Mouse (Mus musculus) erythroblast, embryonic 14.5 days (primary cell): Measurements from ENCODE around the gene Pde8b. TPM values are rescaled to one million over a fixed set of nuclear protein-coding genes. Genes with fewer than 3 reads are reported as not detected.

Experiments used
- H3K27me3 ChIP-seq: 2 replicates; pipeline ENCODE4 v1.6.1; 2012; ENCODE audit warnings: inconsistent platforms; ENCODE audit not compliant: control insufficient read depth
- H3K36me3 ChIP-seq: 2 replicates; pipeline ENCODE4 v1.6.1; 2012; ENCODE audit warnings: mild to moderate bottlenecking, inconsistent platforms; ENCODE audit not compliant: control insufficient read depth
- H3K4me1 ChIP-seq: 2 replicates; pipeline ENCODE4 v1.6.1; 2012; ENCODE audit warnings: inconsistent platforms; ENCODE audit not compliant: control insufficient read depth
- H3K4me3 ChIP-seq: replicated peaks from 2 replicates; pipeline ENCODE3; 2012; ENCODE audit warnings: moderate library complexity, mild to moderate bottlenecking, inconsistent platforms
- H3K9me3 ChIP-seq: 2 replicates; pipeline ENCODE4 v1.6.1; 2012; ENCODE audit warnings: low read length, inconsistent platforms, mixed read lengths; ENCODE audit not compliant: control insufficient read depth
- GATA1 ChIP-seq: IDR thresholded peaks from 2 replicates; pipeline ENCODE4 v1.6.1; 2012; ENCODE audit warnings: low read length, inconsistent platforms, mixed read lengths
- TAL1 ChIP-seq: IDR thresholded peaks from 3 replicates; pipeline ENCODE4 v1.6.1; 2012; ENCODE audit warnings: low read length, inconsistent platforms, mixed read lengths
- polyA plus RNA-seq: library from polyadenylated mRNA; stranded (reverse); fragments of >175 nt; gene quantifications from 2 replicates; pipeline ENCODE4 v1.2.3, GENCODE M21; 2012

Pde8b gene
- polyA plus RNA-seq, 1 experiment: 0.01 TPM

DNA sequence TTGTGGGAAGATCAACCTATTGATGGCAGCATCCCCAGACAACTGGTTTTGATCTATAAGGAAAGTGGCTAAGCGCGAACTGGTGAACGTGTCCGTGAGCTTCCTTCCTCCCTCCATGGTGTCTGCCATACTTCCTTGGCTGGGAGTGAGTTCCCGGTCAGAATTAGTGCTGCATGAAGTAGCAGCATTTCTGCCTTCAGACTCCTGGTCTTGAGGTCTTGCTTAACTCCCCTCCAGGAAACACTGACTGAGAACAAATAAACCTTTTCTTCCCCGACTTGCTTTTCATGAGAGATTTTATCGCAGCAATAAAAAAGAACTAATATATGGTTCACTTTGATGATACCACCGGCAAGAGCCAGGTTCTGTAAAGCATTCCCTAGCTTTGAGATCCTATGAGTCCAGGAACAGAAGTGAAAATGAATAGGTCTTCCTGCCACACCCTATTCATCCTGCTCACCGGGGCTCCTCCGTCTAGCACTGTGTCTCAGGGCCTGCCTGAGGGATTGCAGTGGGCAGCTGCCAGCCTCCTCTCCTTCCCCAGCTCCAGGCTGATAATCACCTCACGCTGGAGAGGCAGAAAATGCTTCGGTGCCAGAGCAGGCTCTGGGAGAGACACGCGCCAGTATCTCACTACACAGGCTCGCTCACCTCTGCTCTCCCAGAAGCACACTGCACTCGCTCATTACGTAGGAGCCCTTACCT lies 217.9 kb downstream of the Pde8b start:
- no peak overlapping the region for H3K4me3 ChIP-seq
- H3K4me1 ChIP-seq: no peaks in the 10 kb centered on the region
- peaks cover 8% of the 10 kb centered on the region for H3K9me3 ChIP-seq
- TF ChIP-seq TAL1: no peak
- TF ChIP-seq GATA1: no peak
- no peaks in the 10 kb centered on the region; the same call in 1 of the 2 replicates for H3K36me3 ChIP-seq
- H3K27me3 ChIP-seq: no peaks in the 10 kb centered on the region

DNA sequence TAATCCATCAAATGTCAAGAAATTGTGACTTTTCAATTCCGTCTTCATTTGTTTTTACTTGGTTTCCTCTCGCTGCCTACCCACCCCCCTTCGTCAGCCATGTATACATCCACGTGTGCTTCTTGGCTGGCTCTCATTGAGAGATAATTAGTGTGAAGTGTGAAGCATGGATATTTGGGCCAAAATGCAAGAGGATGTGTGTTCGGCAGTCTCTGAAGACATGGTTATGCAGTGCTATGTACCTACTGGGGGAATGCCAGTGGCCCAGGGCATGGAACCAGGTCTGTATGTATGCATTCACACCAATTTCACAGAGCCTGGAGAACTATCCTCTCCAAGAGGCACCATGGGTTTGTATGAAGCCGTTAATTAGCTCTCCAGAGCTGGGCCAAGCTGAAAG lies 219.3 kb downstream of the Pde8b start:
- TF ChIP-seq TAL1 (no peak), GATA1 (no peak)

DNA sequence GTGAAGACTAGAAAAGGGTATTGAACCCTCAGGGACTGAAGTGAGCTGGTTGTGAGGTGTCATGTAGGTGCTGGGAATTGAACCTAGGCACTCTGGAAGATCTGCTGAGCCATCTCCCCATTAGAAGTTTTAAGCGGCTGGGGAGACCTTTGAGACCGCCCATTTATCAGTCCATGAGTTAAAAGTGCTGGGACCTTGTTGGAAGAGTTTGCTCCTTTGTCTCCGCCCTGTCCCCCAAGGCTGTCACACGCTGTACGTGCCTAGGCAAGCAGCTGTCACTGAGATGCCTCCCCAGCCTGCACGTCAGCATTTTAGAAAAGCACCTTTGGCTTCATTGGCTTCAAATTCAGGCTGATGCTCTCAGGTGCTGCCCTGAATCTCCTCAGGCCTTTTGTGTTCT lies 229.9 kb downstream of the Pde8b start:
- Histone ChIP-seq H3K36me3 (no peaks in the 10 kb centered on the region), H3K4me3 (no peak overlapping the region), H3K9me3 (no peaks in the 10 kb centered on the region), H3K4me1 (no peaks in the 10 kb centered on the region), H3K27me3 (no peaks in the 10 kb centered on the region)
- TF ChIP-seq TAL1: no peak
- TF ChIP-seq GATA1: no peak

More for the DNA sequence above, 219.3 kb downstream of the Pde8b start:
- peaks cover 8% of the 10 kb centered on the region for H3K9me3 ChIP-seq
- H3K4me3 ChIP-seq: no peak overlapping the region
- H3K36me3 ChIP-seq: no peaks in the 10 kb centered on the region; the same call in 1 of the 2 replicates
- H3K4me1 ChIP-seq: no peaks in the 10 kb centered on the region
- no peaks in the 10 kb centered on the region for H3K27me3 ChIP-seq

DNA sequence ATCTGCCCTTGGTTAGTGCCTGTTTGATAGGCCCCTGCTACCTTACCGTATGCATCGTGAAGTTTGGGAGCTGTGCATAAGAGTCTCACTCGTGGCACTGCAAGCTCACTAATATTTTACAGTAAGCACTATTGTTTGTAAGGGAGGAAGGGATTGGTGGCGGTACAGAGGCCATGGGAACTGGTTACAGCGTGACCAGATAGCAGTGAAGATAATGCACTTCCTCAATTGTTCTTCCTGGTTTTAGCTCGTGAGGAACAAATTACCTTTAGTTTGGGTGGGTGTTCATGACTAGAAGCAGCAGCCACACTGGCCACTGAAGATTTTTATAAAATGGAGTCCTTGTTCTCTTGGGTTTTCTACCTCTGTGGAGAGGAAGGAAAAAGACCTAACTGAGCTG lies 230.8 kb downstream of the Pde8b start:
- TF ChIP-seq TAL1 (no peak), GATA1 (no peak)
- no peak overlapping the region for H3K4me3 ChIP-seq
- H3K36me3 ChIP-seq: no peaks in the 10 kb centered on the region
- H3K4me1 ChIP-seq: no peaks in the 10 kb centered on the region
- no peaks in the 10 kb centered on the region for H3K9me3 ChIP-seq
- H3K27me3 ChIP-seq: no peaks in the 10 kb centered on the region

DNA sequence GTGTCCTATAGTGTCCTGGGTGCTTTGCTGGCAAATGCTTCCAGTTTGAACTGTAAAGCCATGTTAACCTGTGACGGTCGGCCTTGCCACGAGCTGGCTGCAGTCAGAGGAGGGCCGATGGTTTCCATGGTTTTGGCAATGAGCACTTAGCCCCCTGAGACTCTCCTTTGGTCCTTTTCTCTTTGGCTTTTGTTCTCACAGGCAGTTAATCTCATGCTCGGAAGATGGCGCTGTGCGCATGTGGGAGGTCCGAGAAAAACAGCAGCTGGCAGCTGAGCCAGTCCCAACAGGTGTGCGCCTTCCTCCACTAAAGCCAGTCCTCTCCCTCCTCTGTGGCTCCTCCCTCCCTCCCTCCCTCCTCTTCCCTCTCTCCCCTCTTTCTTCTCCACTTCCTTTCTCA lies 232.2 kb downstream of the Pde8b start:
- H3K4me1 ChIP-seq: no peaks in the 10 kb centered on the region
- TF ChIP-seq GATA1: no peak
- no peaks in the 10 kb centered on the region for H3K9me3 ChIP-seq
- H3K36me3 ChIP-seq: no peaks in the 10 kb centered on the region
- H3K4me3 ChIP-seq: no peak overlapping the region
- no peaks in the 10 kb centered on the region for H3K27me3 ChIP-seq

DNA sequence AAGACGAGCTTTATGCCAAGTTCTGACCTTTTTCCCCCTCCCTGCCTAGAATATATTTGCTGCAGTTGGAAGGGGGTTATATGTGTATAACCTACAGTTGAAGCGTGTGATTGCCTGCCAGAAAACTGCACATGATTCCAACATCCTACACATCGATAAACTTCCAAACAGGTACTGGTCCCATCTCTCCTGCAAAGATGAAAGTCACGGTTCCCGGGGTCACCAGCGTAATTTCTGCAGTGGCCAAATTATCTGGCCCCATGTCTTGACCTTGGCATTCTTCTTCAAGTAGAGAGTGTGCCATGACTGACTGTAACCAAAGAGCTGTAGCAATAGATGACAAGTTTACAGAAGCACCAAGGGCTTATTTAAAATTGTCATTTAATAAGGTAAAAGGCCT lies 232.9 kb downstream of the Pde8b start:
- Histone ChIP-seq H3K4me1 (no peaks in the 10 kb centered on the region), H3K27me3 (no peaks in the 10 kb centered on the region), H3K4me3 (no peak overlapping the region), H3K36me3 (no peaks in the 10 kb centered on the region), H3K9me3 (no peaks in the 10 kb centered on the region)
- TF ChIP-seq GATA1 (no peak), TAL1 (no peak)

DNA sequence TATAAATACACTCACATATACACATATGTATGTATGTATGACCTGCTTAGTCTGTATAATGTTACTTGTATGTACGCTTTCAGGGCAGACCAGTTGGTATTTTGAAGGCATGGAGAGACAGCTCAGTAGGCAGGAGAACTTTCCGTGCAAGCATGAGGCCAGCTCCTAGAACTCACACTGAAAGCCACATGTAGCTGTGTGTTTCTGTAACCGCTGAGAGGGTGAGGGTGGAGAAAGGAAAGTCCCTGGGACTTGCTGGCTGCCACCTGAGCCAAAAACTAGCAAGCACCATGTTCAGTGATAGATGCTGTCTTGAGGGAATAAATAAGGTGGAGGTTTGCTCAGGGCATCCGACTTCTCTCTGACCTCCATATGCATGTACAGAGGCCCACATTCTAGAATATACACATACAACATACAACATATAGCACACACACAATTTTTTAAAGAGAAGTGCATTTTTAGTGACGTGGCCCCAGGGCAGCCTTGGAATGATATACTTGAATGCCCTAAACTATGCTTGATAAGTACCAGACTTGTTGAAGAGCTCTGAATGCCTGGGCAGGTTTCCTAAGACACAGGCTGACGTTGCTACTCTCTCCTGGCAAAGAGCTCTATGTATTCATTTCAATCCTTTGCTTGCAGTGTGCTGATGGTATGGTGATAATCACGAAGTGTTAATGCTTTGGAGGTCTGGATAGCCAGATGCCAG lies 238.4 kb downstream of the Pde8b start:
- H3K4me3 ChIP-seq: no peak overlapping the region
- H3K4me1 ChIP-seq: no peaks in the 10 kb centered on the region
- H3K9me3 ChIP-seq: no peaks in the 10 kb centered on the region
- H3K27me3 ChIP-seq: no peaks in the 10 kb centered on the region
- no peaks in the 10 kb centered on the region; the same call in 1 of the 2 replicates for H3K36me3 ChIP-seq
- TF ChIP-seq TAL1: no peak
- TF ChIP-seq GATA1: no peak

DNA sequence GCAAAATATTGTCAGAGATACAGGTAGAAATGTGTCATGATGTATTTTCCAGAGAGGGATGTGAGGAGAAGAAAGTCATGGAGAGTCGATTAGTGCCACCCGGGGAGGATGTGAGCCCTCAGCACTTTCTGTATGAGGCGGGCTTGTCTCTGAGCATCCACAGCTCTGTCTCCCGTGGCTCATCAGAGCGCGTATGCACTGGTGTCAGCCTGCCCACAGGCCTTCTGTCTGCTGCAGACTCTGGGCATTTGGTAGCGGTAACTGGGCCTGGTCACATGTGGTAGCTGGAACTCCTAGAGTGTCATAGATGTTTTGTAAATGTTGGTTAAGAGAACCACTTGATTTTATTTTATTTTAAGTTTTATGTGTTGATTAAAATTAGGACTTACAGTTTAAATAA lies 240.9 kb downstream of the Pde8b start:
- Histone ChIP-seq H3K4me3 (no peak overlapping the region), H3K9me3 (no peaks in the 10 kb centered on the region), H3K4me1 (no peaks in the 10 kb centered on the region), H3K27me3 (no peaks in the 10 kb centered on the region), H3K36me3 (no peaks in the 10 kb centered on the region; the same call in 1 of the 2 replicates)
- TF ChIP-seq GATA1 (no peak), TAL1 (no peak)

DNA sequence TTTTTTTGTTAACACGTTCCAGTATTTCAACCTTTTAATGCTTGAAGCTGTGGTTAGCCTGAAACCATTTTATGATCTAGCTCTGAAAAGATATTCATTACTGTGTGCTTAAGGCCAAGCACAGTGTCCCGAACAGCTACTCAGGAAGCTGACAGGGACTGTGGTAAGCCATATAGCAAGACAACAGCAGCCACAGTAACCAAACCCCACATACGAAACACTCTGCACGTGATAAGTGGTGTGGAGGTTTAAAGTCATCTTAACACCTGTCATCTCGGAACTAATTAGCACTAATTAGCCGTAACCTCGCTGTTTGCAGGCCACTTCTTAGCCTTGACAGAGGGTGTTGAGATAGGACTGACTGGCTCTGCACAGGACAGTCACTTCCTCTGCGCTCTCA lies 242.9 kb downstream of the Pde8b start:
- Histone ChIP-seq H3K4me3 (no peak overlapping the region), H3K4me1 (no peaks in the 10 kb centered on the region), H3K9me3 (no peaks in the 10 kb centered on the region), H3K36me3 (no peaks in the 10 kb centered on the region; the same call in 1 of the 2 replicates), H3K27me3 (no peaks in the 10 kb centered on the region)
- TF ChIP-seq GATA1 (no peak), TAL1 (no peak)
